Mouse (Mus musculus): ENCODE measurements at regions not wholly inside any gene's neighbourhood (a gene's known extent, or its start where the extent isn't known, plus 50 kb on each side); places are given as distances from the start of the nearest gene placed in this dataset.

DNA sequence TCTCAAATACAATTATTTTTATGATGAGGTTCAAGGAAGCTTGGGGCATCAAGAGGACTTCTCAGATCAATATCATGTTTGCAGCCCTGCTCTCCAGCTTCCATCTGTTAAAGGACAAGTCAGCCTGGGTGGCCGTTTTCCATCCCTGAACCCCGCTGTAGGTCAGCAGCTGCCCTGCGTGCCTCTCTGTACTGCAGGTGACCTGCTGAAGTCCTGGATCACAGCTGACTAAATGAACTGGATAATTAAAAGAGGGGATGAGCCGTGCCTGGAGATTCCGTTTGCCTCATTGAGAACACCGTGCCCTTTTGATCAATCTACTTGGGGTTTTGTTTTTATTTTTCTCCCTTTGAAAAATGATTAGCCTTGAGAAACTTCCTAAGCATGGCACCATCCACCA lies 221.2 kb upstream of the Ppargc1a start:
- no peak for DNase-seq
- intact Hi-C loops (cut with DNase I), result no loop called here

- DNase-seq, result no peak
- intact Hi-C loops (cut with DNase I), result no loop called here
Measured at GRCm38 (mm10) chr5:51783523-51783922, 216.0 kb upstream of the Ppargc1a start.

DNA sequence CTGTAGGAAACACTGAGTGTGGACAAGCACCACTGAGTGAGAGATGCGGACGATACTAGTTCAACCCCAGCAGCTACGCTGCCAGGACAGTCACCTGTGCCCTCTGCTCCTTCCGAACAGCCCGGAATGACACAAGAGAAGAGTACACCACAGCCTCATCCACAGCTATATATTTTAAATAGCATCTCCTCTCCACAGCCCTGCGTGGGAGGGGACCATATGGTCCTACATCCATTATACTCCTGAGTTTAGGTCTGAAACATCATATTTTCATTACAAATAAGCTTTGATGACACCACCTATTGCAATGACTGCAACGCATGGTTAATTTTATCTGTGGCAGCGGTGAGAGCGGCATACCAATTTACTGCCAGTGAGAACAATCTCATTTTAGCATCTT lies 215.6 kb upstream of the Ppargc1a start:
- no peak for DNase-seq
- intact Hi-C loops (cut with DNase I), result no loop called here

GRCm38 (mm10) chr5:51775502-51776145 lies 208.1 kb upstream of the Ppargc1a start:
- intact Hi-C loops (cut with DNase I), result no loop called here
- DNase-seq, result no peak

DNA sequence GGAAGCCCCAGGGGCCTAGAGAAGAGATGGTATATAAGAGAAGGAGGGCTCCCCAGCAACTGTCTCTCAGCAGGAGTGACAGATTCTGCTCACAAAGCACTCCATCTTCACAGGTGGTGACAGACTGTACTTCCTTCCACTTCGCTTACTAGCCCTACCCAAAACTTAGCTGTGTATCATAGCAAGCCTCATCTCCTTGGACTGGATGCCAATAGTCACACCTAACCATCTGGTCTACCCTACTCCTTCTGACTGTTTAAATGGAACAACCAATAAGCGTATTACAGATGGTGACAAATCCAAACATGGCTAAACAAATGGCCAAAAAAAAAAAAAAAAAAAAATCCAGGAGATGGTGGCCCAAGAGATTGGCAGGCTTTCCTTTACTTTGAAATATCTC lies 204.1 kb upstream of the Ppargc1a start:
- intact Hi-C loops (cut with DNase I), result no loop called here

GRCm38 (mm10) chr5:51766111-51766510 lies 198.6 kb upstream of the Ppargc1a start:
- intact Hi-C loops (cut with DNase I), result no loop called here
- no peak for DNase-seq

More for the DNA sequence above, 204.1 kb upstream of the Ppargc1a start:
- DNase-seq, result no peak

GRCm38 (mm10) chr5:51764416-51764815 lies 196.9 kb upstream of the Ppargc1a start:
- intact Hi-C loops (cut with DNase I), result no loop called here

DNA sequence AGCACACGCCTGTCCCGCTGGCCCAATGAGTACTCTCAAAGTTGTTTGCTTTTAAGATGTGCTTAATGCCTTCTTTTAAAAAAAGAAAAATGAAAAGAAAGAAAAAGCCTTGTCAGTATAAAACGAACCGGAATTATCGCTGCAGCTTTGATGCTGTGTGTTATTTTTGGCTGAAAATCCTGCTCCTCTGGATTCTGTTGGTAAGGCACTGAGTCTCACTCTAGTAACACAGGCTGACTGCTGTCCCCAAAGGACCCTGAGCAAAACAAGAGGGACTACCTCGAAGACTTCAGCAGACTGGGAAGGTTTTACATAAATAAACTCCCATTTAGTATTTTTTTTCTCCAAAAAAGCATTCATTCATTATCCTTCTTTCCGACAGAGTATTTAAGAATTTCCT lies 196.1 kb upstream of the Ppargc1a start:
- DNase-seq, result no peak

More at GRCm38 (mm10) chr5:51764416-51764815, 196.9 kb upstream of the Ppargc1a start:
- DNase-seq, result no peak

GRCm38 (mm10) chr5:51762352-51762751 lies 194.8 kb upstream of the Ppargc1a start:
- no peak for DNase-seq
- intact Hi-C loops (cut with DNase I), result no loop called here

More for the DNA sequence above, 196.1 kb upstream of the Ppargc1a start:
- intact Hi-C loops (cut with DNase I), result no loop called here

- intact Hi-C loops (cut with DNase I), result no loop called here
- DNase-seq, result no peak
Measured at GRCm38 (mm10) chr5:51758289-51758688, 190.8 kb upstream of the Ppargc1a start.

DNA sequence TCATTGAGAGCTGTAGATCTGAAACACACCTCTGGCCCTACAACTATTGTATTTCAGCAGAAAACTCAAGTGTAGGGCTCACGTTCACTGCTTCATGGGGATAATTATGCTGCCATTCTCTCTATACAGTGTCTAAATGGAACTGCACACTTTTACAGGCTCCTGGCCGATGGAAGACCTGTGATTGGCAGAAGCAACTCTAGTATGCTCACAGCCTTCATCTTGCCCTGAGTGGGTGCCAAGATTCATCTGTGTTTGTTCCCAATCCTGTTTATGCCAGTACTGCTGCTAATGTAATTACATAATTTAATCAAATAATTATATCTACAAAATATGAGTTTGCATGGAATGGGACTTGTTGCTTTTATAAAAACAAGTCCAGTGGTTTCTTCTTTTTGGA lies 190.3 kb upstream of the Ppargc1a start:
- intact Hi-C loops (cut with DNase I), result no loop called here
- DNase-seq, result no peak

DNA sequence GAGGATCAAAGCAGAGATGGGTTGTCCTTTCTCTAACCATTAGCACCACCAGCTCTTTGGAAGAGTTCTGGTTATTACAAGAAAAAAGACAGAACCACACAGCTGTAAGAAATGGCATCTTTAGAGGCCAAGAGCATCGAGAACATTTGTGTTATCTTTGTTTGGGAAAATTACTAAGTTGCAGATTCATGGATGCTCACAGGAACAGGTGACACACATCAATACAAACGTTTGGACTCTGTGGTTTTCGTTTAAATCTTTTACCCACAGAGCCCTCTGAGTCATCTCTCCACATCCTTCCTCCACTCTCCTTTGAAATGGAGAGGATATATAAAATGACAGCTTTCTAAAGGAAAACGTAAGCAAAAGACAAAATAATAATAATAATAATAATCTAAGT lies 184.5 kb upstream of the Ppargc1a start:
- no peak for DNase-seq
- intact Hi-C loops (cut with DNase I), result no loop called here

DNA sequence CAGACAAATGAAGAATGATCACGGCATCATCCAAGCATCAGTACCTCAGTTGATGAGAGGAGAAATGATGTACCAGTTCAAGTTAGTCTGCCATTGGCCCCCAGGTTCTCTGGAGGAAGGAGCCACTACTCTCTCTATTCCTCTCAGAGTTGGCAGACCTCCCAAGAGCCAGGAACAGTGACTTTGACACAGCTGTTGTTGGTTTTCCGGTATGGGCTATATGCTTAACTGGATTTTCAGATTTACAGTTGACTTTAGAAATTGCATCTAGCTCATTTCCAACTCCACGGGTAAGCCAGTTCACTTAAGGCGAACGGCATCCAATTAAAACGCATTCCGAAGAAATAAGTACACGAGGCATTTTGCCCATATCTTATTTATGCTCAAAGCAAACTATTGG lies 182.9 kb upstream of the Ppargc1a start:
- intact Hi-C loops (cut with DNase I), result no loop called here
- no peak for DNase-seq

DNA sequence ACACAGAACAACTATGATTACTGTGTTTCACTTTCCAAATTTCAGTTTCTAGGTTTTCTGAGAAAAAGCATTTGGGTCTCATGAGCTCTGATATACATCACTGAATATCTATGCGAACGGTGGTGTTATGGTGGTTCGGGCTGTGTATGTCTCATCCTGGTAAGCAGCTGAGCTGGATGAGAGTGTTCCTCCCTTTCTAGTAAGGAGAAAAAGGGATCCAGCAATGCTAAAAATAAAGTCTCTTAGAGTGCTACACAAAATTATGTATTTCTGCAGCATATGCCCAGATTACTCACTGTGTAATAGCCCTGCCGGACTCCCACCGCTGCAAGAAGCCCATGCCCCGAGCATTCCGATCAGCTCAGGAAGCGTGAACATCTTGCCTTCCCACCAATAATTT lies 173.4 kb upstream of the Ppargc1a start:
- DNase-seq, result no peak
- intact Hi-C loops (cut with DNase I), result no loop called here

GRCm38 (mm10) chr5:51730241-51730640 lies 162.7 kb upstream of the Ppargc1a start:
- intact Hi-C loops (cut with DNase I), result no loop called here
- no peak for DNase-seq

- intact Hi-C loops (cut with DNase I), result no loop called here
- DNase-seq, result no peak
Measured at GRCm38 (mm10) chr5:51729771-51730170, 162.2 kb upstream of the Ppargc1a start.

DNA sequence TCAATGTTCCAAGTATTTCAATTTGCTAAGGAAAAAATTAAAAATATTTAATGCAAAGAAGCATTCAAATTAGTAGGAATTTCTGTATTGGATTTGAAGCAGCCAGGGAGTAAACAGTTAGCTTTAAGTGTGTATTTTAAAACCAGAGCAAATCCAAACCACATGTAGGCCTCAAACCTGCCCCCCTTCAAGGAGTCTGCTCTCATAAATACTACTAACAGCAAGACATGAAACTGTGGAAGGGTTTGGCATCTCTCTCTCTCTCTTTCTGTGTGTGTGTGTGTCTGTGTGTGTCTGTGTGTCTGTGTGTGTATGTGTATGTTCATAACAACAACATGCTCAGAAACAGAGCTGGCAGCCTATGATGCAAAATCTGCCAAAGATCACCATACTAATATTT lies 159.2 kb upstream of the Ppargc1a start:
- intact Hi-C loops (cut with DNase I), result no loop called here
- no peak for DNase-seq

GRCm38 (mm10) chr5:51718911-51719310 lies 151.4 kb upstream of the Ppargc1a start:
- intact Hi-C loops (cut with DNase I), result no loop called here
- DNase-seq, result no peak

GRCm38 (mm10) chr5:51718451-51718850 lies 150.9 kb upstream of the Ppargc1a start:
- no peak for DNase-seq
- intact Hi-C loops (cut with DNase I), result no loop called here

DNA sequence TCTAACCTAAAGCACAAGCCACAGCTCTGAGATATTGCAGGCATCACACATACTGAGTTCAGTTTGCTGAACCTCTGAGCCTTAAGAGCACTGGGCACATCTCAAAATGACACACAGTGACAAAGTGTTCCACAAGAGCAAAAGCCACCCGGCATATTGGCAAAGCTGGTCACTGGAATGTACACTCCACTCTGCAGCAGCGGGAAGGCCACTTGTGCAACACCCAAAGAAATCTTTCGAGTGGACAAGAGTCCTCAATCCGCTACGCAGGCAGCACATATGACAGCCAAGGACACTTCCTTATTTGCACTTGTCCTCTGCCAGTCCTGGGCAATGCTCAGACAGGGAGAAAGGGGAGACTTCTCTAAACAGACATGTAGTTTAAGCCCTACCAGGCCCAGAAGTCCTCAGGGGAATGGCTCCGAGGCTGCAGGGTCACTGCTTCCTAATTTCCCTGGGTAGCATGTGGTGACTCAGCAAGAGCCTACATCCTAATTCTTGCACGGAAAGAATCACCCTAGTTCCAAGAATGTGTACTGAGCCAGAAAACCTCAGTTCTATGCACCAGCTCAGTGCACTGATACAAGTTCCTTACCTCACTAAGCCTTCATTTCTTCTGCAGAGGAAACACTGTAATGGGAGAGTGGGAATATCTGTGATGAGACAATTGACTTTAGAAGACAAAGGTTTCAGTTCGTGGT lies 144.5 kb upstream of the Ppargc1a start:
- no peak for DNase-seq
- intact Hi-C loops (cut with DNase I), result no loop called here

DNA sequence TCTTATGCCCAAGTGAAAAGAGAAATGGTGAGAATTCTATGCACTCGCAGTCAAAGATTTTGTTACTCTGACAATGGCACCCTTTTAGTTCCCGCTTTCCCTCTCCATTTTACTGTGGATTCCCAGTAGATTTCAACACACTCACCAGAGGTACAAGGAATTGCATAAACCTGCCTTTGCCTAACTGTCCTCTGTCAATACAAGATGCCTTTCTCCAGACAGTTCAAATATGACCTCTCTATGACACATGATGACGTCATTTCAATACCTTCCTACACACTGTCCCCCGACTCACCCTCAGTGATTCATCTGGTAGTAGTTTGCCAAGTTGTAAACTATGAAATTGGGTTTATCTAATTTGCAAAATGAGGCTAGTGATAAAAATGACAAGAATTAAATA lies 143.1 kb upstream of the Ppargc1a start:
- no peak for DNase-seq
- intact Hi-C loops (cut with DNase I), result no loop called here

- intact Hi-C loops (cut with DNase I), result no loop called here
Measured at GRCm38 (mm10) chr5:51709447-51709991, 142.0 kb upstream of the Ppargc1a start.

More at GRCm38 (mm10) chr5:51709447-51709991, 142.0 kb upstream of the Ppargc1a start:
- DNase-seq, result no peak

Data from heart, postnatal 36 days (tissue).